Mouse (Mus musculus) forebrain, embryonic 15.5 days (tissue): ENCODE results near the gene C330021F23Rik. TPM values are rescaled to one million over a fixed set of nuclear protein-coding genes. Genes with fewer than 3 reads are reported as not detected.

Source experiments
- ATAC-seq: fragments of 200-750 bp; cut with Nextera tagmentation; replicated peaks from 2 replicates; pipeline ENCODE4 v1.8.0; 2017; ENCODE audit warnings: mild to moderate bottlenecking, moderate TSS enrichment, moderate library complexity
- H3K27ac ChIP-seq: fragments of 300-500 bp; sonication (generic); replicated peaks from 2 replicates; pipeline ENCODE4 v1.5.1; 2015; ENCODE audit warnings: mild to moderate bottlenecking, inconsistent platforms
- H3K27me3 ChIP-seq: fragments of 300-500 bp; sonication (generic); 2 replicates; pipeline ENCODE4 v1.6.1; 2015; ENCODE audit warnings: inconsistent platforms
- H3K36me3 ChIP-seq: fragments of 300-500 bp; sonication (generic); 2 replicates; pipeline ENCODE4 v1.6.1; 2015; ENCODE audit warnings: mild to moderate bottlenecking, inconsistent platforms
- H3K4me1 ChIP-seq: fragments of 300-500 bp; sonication (generic); 2 replicates; pipeline ENCODE4 v1.6.1; 2015; ENCODE audit warnings: inconsistent platforms
- H3K4me2 ChIP-seq: fragments of 300-500 bp; sonication (generic); replicated peaks from 2 replicates; pipeline ENCODE4 v1.6.1; 2015; ENCODE audit warnings: mild to moderate bottlenecking, inconsistent platforms
- H3K4me3 ChIP-seq: fragments of 300-500 bp; sonication (generic); 2 replicates; pipeline ENCODE4 v1.5.1; 2015; ENCODE audit warnings: mild to moderate bottlenecking, inconsistent platforms
- H3K9ac ChIP-seq: fragments of 300-500 bp; sonication (generic); replicated peaks from 2 replicates; pipeline ENCODE4 v1.6.1; 2015; ENCODE audit warnings: mild to moderate bottlenecking, inconsistent platforms
- H3K9me3 ChIP-seq: fragments of 300-500 bp; sonication (generic); 2 replicates; pipeline ENCODE4 v1.6.1; 2016; ENCODE audit warnings: inconsistent platforms
- WGBS: fragments of 180-500 bp; shearing (Covaris S2); methylation state at CpG from one replicate; pipeline ENCODE4 v1.1.7; 2015; ENCODE audit warnings: mixed read lengths; 5-methylcytosine and 5-hydroxymethylcytosine counted together
- polyA plus RNA-seq: library from polyadenylated mRNA; unstranded; fragments of >200 nt; fragmentation: Nextera tagmentation; extraction: Ambion mirVana; gene quantifications from 2 replicates; pipeline ENCODE4 v1.2.1, GENCODE M21; 2015

C330021F23Rik gene
- polyA plus RNA-seq, 1 experiment from 2014 or later, result 0.64 TPM

GRCm38 (mm10) chr8:3626971-3627370, 59.2 kb downstream of the C330021F23Rik start:
- Histone ChIP-seq H3K4me1 (peaks cover 21% of the 10 kb centered on the region), H3K27me3 (no peaks in the 10 kb centered on the region), H3K9me3 (no peaks in the 10 kb centered on the region), H3K27ac (no peak overlapping the region), H3K36me3 (no peaks in the 10 kb centered on the region), H3K4me3 (no peak overlapping the region), H3K9ac (no peak overlapping the region), H3K4me2 (no peak overlapping the region)
- 72% methylated on average over 5 of the region's 5 CpGs for WGBS
- no peak for ATAC-seq

GRCm38 (mm10) chr8:3628014-3628413, 60.2 kb downstream of the C330021F23Rik start:
- WGBS, result 29% methylated on average over 5 of the region's 5 CpGs
- no peak for ATAC-seq
- no peak overlapping the region for H3K4me2 ChIP-seq

DNA sequence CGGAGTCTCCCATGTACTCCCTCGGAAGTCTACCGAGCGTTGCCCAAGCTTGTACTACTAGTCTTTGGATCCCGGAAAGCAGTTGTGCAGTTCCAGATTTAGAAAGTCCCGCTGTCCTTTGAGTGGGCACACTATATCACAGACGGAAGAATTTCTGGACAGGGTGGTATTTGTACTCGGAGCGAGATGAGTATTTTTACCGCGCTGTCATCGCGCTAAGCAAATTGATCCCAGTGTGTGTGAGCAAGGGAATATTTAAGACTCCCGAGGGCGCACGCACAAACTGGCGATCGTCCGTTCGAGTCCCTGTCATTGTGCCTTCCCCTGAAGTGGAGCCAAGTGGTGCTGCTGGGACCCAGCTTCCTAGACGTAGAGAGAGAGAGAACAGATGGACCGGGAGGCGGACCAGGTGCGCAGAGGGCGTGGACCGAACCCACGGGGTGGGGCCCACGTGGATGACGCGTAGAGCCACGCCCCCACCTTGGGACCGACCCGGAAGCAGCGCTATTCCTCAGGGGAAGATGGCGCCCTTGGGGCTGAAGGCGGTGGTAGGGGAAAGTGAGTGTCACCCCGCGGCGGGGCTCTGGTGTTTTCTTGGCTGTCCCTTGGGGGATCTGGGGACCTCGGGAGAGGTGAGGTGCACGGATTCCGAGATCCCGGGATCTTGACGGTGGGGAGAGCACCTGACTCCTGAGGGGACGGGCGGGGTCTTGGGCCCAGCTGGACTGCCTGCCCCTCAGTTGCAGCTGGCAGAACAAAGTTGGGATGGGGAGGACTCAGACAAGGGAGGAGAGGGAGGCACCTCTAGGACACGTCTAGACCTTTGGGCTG, 63.1 kb downstream of the C330021F23Rik start, which contains the start of gene Stxbp2:
Gene Stxbp2, plus strand, starts transcription at position 309 of the 831 bp plus-strand sequence.
- 4% methylated on average over 47 of the region's 47 CpGs for WGBS
- Histone ChIP-seq H3K27ac (no peak within 1 kb of the TSS), H3K4me3 (peak within 1 kb of the TSS; percentile 57), H3K36me3 (no peaks in the 10 kb centered on the region), H3K4me1 (peaks cover 13% of the 10 kb centered on the region), H3K9ac (peak within 1 kb of the TSS; percentile 39), H3K27me3 (no peaks in the 10 kb centered on the region), H3K9me3 (no peaks in the 10 kb centered on the region), H3K4me2 (peak within 1 kb of the TSS; percentile 70)
- ATAC-seq, result peak; percentile 87

More at GRCm38 (mm10) chr8:3628014-3628413, 60.2 kb downstream of the C330021F23Rik start:
- no peak overlapping the region for H3K4me3 ChIP-seq
- peaks cover 13% of the 10 kb centered on the region for H3K4me1 ChIP-seq
- H3K9me3 ChIP-seq, result no peaks in the 10 kb centered on the region
- H3K27ac ChIP-seq, result no peak overlapping the region
- no peak overlapping the region for H3K9ac ChIP-seq
- H3K27me3 ChIP-seq, result no peaks in the 10 kb centered on the region
- H3K36me3 ChIP-seq, result no peaks in the 10 kb centered on the region

DNA sequence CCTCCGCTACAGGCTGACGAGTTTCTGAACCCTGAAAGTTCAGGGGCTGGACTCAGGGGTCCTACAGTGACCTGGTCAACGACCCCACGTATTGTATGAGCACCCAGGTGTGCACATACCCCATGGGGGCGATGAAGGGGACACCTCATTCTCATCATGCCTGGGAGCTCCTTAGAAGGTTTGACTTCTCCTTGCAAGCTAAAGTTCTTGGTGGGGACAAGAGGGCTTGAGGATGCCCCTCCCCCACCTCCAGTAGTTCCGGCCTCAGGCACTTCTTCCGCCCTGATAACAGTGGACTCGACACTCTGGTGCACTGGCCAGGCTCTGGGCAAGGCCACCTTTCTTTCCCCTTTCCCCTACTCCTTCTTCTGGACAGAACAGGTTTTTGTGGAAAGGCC, 63.7 kb downstream of the C330021F23Rik start:
- Histone ChIP-seq H3K9me3 (no peaks in the 10 kb centered on the region), H3K4me3 (peak overlapping the region; percentile 57), H3K4me2 (peak overlapping the region; percentile 70), H3K9ac (peak overlapping the region; percentile 39), H3K27me3 (no peaks in the 10 kb centered on the region), H3K27ac (no peak overlapping the region), H3K36me3 (no peaks in the 10 kb centered on the region), H3K4me1 (peaks cover 13% of the 10 kb centered on the region)
- ATAC-seq, result no peak; the same call in 1 of the 2 replicates
- WGBS, result 28% methylated on average over 8 of the region's 8 CpGs

Other genes starting within 250 kb of the C330021F23Rik start
- gene A430078G23Rik, start 214.6 kb upstream of the C330021F23Rik start, polyA plus RNA-seq, result 0.11 and 0.15 TPM in 2 replicates
- gene Arhgef18, start 175.0 kb upstream of the C330021F23Rik start, polyA plus RNA-seq, result 11.5 and 12.7 TPM in 2 replicates
- gene Pex11g, start 100.3 kb upstream of the C330021F23Rik start, polyA plus RNA-seq, result 3.3 and 3.8 TPM in 2 replicates
- 0.11 and 0.25 TPM in 2 replicates for gene Tex45, start 97.1 kb upstream of the C330021F23Rik start, polyA plus RNA-seq
- gene Zfp358, start 74.9 kb upstream of the C330021F23Rik start, polyA plus RNA-seq, result 74.3 and 79.6 TPM in 2 replicates
- gene Mcoln1, start 67.5 kb upstream of the C330021F23Rik start, polyA plus RNA-seq, result 88.9 and 95.4 TPM in 2 replicates
- 28.0 and 28.1 TPM in 2 replicates for gene Pnpla6, start 52.6 kb upstream of the C330021F23Rik start, polyA plus RNA-seq
- gene Camsap3, start 19.3 kb downstream of the C330021F23Rik start, polyA plus RNA-seq, result 33.4 and 34.8 TPM in 2 replicates
- 65.6 and 68.6 TPM in 2 replicates for gene Xab2, start 53.3 kb downstream of the C330021F23Rik start, polyA plus RNA-seq
- 107 and 112 TPM in 2 replicates for gene Pet100, start 53.6 kb downstream of the C330021F23Rik start, polyA plus RNA-seq
- gene Pcp2, start 57.6 kb downstream of the C330021F23Rik start, polyA plus RNA-seq, result 0.14 and 0.50 TPM in 2 replicates
- gene Stxbp2, start 63.0 kb downstream of the C330021F23Rik start, polyA plus RNA-seq, result 50.7 and 61.9 TPM in 2 replicates
- gene Retn, start 87.8 kb downstream of the C330021F23Rik start, polyA plus RNA-seq, result 0.42 TPM in 1 of 2 replicates, not detected in the other
- 0.20 and 0.22 TPM in 2 replicates for gene Mcemp1, start 97.8 kb downstream of the C330021F23Rik start, polyA plus RNA-seq
- gene Fcor, start 104.4 kb downstream of the C330021F23Rik start, polyA plus RNA-seq, result 9.1 and 17.3 TPM in 2 replicates
- gene Trappc5, start 108.3 kb downstream of the C330021F23Rik start, polyA plus RNA-seq, result 59.4 and 60.7 TPM in 2 replicates
- 0.37 and 0.47 TPM in 2 replicates for gene Fcer2a, start 126.2 kb downstream of the C330021F23Rik start, polyA plus RNA-seq
- gene Clec4g, start 152.7 kb downstream of the C330021F23Rik start, polyA plus RNA-seq, result not detected in 2 replicates
- gene Cd209a, start 181.0 kb downstream of the C330021F23Rik start, polyA plus RNA-seq, result not detected in 2 replicates